Mouse (Mus musculus): Measurements from ENCODE around the gene Zfp804a.

- no peak for TF ChIP-seq RAD21 (IDR thresholded peaks at IDR 0.05; ENCODE audit: low read depth, low read length)
- TF ChIP-seq EP300 (IDR thresholded peaks at IDR 0.05; ENCODE audit: low read length): no peak
- TF ChIP-seq KAT2A (IDR thresholded peaks at IDR 0.05; ENCODE audit: insufficient replicate concordance, low read length): no peak
- peak; percentile 78; the same call in 1 of the 2 replicates for TF ChIP-seq MEF2A (IDR thresholded peaks at IDR 0.05; ENCODE audit: borderline replicate concordance, low read depth, low read length)
These were observed 164.9 kb downstream of the Zfp804a start for GRCm38 (mm10) chr2:82217873-82218272.

Measured in CH12.LX (cell line).